Mouse (Mus musculus): ENCODE measurements around the gene Gm13762.
"Not testable (repeated sequence)": the region's sequence is repeated elsewhere in the genome, so short reads cannot be mapped to it uniquely, and the experiment has no call there.

Gene Gm13762

GRCm38 (mm10) chr2:88980181-88980580 is at the start of gene Gm13762:
Gene Gm13762, minus strand, starts transcription at chr2:88980281.
- Histone ChIP-seq H3K27me3 (ENCODE audit: insufficient read depth, low read length) (no peaks in the 10 kb centered on the region), H3K4me1 (replicated peaks; ENCODE audit: low read depth, low read length) (no peaks in the 10 kb centered on the region), H3K36me3 (ENCODE audit: insufficient read depth, low read length) (no peaks in the 10 kb centered on the region), H3K9me3 (ENCODE audit: low read length) (no peaks in the 10 kb centered on the region), H3K4me3 (replicated peaks; ENCODE audit: low read length) (no peak within 1 kb of the TSS)
- TF ChIP-seq POU5F1 (IDR thresholded peaks at IDR 0.05; ENCODE audit: borderline replicate concordance, low read length) (no peak), CTCF (conservative IDR thresholded peaks at IDR 0.05; ENCODE audit: low read length) (no peak), NANOG (IDR thresholded peaks at IDR 0.05; ENCODE audit: borderline replicate concordance, low read length) (no peak)

GRCm38 (mm10) chr2:89021436-89021835 is 41.4 kb upstream of the Gm13762 start:
- not testable (repeated sequence) for H3K36me3 ChIP-seq (ENCODE audit: insufficient read depth, low read length); H3K27me3 ChIP-seq (ENCODE audit: insufficient read depth, low read length); H3K9me3 ChIP-seq (ENCODE audit: low read length); H3K4me1 ChIP-seq (replicated peaks; ENCODE audit: low read depth, low read length); H3K4me3 ChIP-seq (replicated peaks; ENCODE audit: low read length)

DNA sequence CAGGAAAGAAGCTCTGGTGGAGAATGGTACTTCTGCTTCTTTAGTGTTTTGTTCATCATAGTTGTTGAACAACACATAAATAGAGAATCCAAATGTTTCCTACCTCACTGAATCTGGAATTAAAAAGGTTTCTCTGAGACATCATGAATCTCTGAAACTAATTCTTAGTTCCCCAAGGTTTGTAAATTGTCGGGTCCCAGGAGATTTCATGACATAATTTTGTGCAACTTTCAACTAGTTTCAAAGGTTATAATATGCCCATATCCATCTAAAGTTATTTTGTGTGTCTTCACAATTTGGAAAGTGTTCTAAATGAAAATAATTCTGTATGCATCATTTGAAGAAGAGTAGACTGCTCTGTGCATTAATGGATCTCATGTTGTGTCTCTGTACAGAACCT is 38.2 kb upstream of the Gm13762 start, which contains the start of gene Olfr1216:
TSS of gene Olfr1216 (minus strand) at position 101 of the 400 bp plus-strand sequence.
- no peaks in the 10 kb centered on the region for H3K4me1 ChIP-seq (replicated peaks; ENCODE audit: low read depth, low read length)

DNA sequence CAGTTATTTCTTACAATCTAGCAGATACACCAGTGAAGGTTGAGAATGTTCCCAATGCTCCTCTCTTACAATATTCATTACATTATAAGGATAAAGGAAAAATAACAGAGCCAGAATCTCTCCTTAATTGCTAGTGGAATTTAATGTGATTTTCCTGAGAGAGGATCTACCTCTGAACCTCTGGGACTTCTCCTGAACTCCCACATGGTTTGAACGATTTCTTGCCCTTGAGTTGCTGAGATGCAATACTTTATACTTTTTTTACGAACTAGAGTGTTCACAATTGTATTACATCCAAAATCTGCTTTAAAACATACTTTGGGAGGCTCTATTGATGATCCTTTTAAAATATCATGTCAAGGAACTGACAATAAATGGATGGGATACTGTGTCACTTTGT is 26.8 kb upstream of the Gm13762 start, which contains the start of gene Olfr1215:
TSS of gene Olfr1215 (minus strand) at position 101 of the 400 bp plus-strand sequence.
- H3K36me3 ChIP-seq (ENCODE audit: insufficient read depth, low read length): no peaks in the 10 kb centered on the region
- H3K27me3 ChIP-seq (ENCODE audit: insufficient read depth, low read length): no peaks in the 10 kb centered on the region
- H3K4me3 ChIP-seq (replicated peaks; ENCODE audit: low read length): no peak within 1 kb of the TSS
- TF ChIP-seq NANOG (IDR thresholded peaks at IDR 0.05; ENCODE audit: borderline replicate concordance, low read length) (no peak), CTCF (conservative IDR thresholded peaks at IDR 0.05; ENCODE audit: low read length) (no peak), POU5F1 (IDR thresholded peaks at IDR 0.05; ENCODE audit: borderline replicate concordance, low read length) (no peak)
- H3K9me3 ChIP-seq (ENCODE audit: low read length): no peaks in the 10 kb centered on the region
- no peaks in the 10 kb centered on the region for H3K4me1 ChIP-seq (replicated peaks; ENCODE audit: low read depth, low read length)

More for the DNA sequence above, 38.2 kb upstream of the Gm13762 start, which contains the start of gene Olfr1216:
- Histone ChIP-seq H3K36me3 (ENCODE audit: insufficient read depth, low read length) (no peaks in the 10 kb centered on the region), H3K9me3 (ENCODE audit: low read length) (no peaks in the 10 kb centered on the region), H3K4me3 (replicated peaks; ENCODE audit: low read length) (no peak within 1 kb of the TSS), H3K27me3 (ENCODE audit: insufficient read depth, low read length) (no peaks in the 10 kb centered on the region)
- no peak for TF ChIP-seq NANOG (IDR thresholded peaks at IDR 0.05; ENCODE audit: borderline replicate concordance, low read length)
- TF ChIP-seq CTCF (conservative IDR thresholded peaks at IDR 0.05; ENCODE audit: low read length): no peak
- TF ChIP-seq POU5F1 (IDR thresholded peaks at IDR 0.05; ENCODE audit: borderline replicate concordance, low read length): no peak

DNA sequence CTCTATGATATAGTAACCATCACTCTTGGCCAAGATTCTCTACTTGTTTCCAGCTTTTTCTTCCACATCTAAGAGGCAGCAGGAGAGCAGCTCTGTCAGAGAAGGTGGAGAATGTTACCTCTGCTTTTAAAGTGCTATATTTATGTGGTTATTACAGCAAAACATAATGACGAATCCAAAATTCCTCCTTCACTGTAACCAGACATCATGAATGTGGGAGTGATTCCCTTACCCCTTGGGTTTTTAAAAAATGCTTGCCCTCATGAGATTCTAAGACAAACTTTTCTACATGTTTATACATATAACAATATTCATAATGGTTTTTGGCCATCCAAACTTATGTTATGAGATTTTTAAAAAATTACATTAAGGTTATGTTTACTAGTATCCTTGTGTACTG is 12.5 kb upstream of the Gm13762 start, which contains the start of gene Olfr1214:
TSS of gene Olfr1214 (minus strand) at position 101 of the 400 bp plus-strand sequence.
- no peaks in the 10 kb centered on the region for H3K27me3 ChIP-seq (ENCODE audit: insufficient read depth, low read length)
- H3K36me3 ChIP-seq (ENCODE audit: insufficient read depth, low read length): no peaks in the 10 kb centered on the region
- TF ChIP-seq CTCF (conservative IDR thresholded peaks at IDR 0.05; ENCODE audit: low read length): no peak
- no peak for TF ChIP-seq POU5F1 (IDR thresholded peaks at IDR 0.05; ENCODE audit: borderline replicate concordance, low read length)
- no peak for TF ChIP-seq NANOG (IDR thresholded peaks at IDR 0.05; ENCODE audit: borderline replicate concordance, low read length)
- no peak within 1 kb of the TSS for H3K4me3 ChIP-seq (replicated peaks; ENCODE audit: low read length)
- no peaks in the 10 kb centered on the region for H3K9me3 ChIP-seq (ENCODE audit: low read length)
- H3K4me1 ChIP-seq (replicated peaks; ENCODE audit: low read depth, low read length): no peaks in the 10 kb centered on the region

DNA sequence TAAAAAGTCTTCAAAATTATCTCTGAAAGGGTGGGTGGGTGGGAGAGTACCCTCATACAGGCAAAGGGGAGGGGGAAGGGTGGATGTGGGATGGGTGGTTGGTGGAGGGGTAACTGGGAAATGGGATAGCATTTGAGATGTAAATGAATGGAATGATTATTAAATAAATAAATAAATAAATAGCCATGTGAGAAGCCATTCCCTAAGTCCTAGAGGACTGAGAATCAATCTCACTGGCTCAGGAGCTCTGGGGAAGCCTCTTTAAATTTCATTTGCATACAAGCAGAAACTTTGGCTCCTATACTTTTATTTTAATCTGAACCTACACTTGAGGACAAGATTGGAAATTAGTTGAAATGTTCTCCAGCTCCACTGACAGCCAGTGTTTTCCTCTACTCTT is 26.4 kb downstream of the Gm13762 start, which contains the start of gene Olfr1212:
TSS of gene Olfr1212 (plus strand) at position 301 of the 400 bp plus-strand sequence.
- H3K4me1 ChIP-seq (replicated peaks; ENCODE audit: low read depth, low read length): no peaks in the 10 kb centered on the region

GRCm38 (mm10) chr2:88938011-88938410 is 42.1 kb downstream of the Gm13762 start, which contains the start of gene Olfr1211:
Gene Olfr1211, minus strand, starts transcription at chr2:88938111.
- no peaks in the 10 kb centered on the region for H3K27me3 ChIP-seq (ENCODE audit: insufficient read depth, low read length)
- H3K9me3 ChIP-seq (ENCODE audit: low read length): no peaks in the 10 kb centered on the region
- TF ChIP-seq CTCF (conservative IDR thresholded peaks at IDR 0.05; ENCODE audit: low read length) (no peak), POU5F1 (IDR thresholded peaks at IDR 0.05; ENCODE audit: borderline replicate concordance, low read length) (no peak), NANOG (IDR thresholded peaks at IDR 0.05; ENCODE audit: borderline replicate concordance, low read length) (no peak)
- H3K36me3 ChIP-seq (ENCODE audit: insufficient read depth, low read length): no peaks in the 10 kb centered on the region
- H3K4me1 ChIP-seq (replicated peaks; ENCODE audit: low read depth, low read length): no peaks in the 10 kb centered on the region
- no peak within 1 kb of the TSS for H3K4me3 ChIP-seq (replicated peaks; ENCODE audit: low read length)

More for the DNA sequence above, 26.4 kb downstream of the Gm13762 start, which contains the start of gene Olfr1212:
- no peaks in the 10 kb centered on the region for H3K27me3 ChIP-seq (ENCODE audit: insufficient read depth, low read length)
- TF ChIP-seq NANOG (IDR thresholded peaks at IDR 0.05; ENCODE audit: borderline replicate concordance, low read length) (no peak), POU5F1 (IDR thresholded peaks at IDR 0.05; ENCODE audit: borderline replicate concordance, low read length) (no peak)
- H3K4me3 ChIP-seq (replicated peaks; ENCODE audit: low read length): no peak within 1 kb of the TSS
- H3K9me3 ChIP-seq (ENCODE audit: low read length): no peaks in the 10 kb centered on the region
- H3K36me3 ChIP-seq (ENCODE audit: insufficient read depth, low read length): no peaks in the 10 kb centered on the region

Measured in E14TG2a.4 (cell line).